Mouse (Mus musculus) liver, embryonic 12.5 days (tissue): ENCODE data around the gene Bap1. TPM values are rescaled to one million over a fixed set of nuclear protein-coding genes. Genes with fewer than 3 reads are reported as not detected.

Experiments used
- ATAC-seq: fragments of 200-750 bp; cut with Nextera tagmentation; 2 replicates; pipeline ENCODE4 v1.8.0; 2017; ENCODE audit warnings: moderate number of reproducible peaks, mild to moderate bottlenecking, moderate library complexity
- H3K27ac ChIP-seq: fragments of 300-500 bp; sonication (generic); 2 replicates; pipeline ENCODE4 v1.5.1; 2016; ENCODE audit warnings: mild to moderate bottlenecking
- H3K27me3 ChIP-seq: fragments of 300-500 bp; sonication (generic); replicated peaks from 2 replicates; pipeline ENCODE4 v1.6.1; 2016; ENCODE audit warnings: mild to moderate bottlenecking, moderate library complexity
- H3K36me3 ChIP-seq: fragments of 300-500 bp; sonication (generic); 2 replicates; pipeline ENCODE4 v1.6.1; 2016; ENCODE audit warnings: mild to moderate bottlenecking, moderate library complexity
- H3K4me1 ChIP-seq: fragments of 300-500 bp; sonication (generic); 2 replicates; pipeline ENCODE4 v1.6.1; 2016
- H3K4me2 ChIP-seq: fragments of 300-500 bp; sonication (generic); 2 replicates; pipeline ENCODE4 v1.6.1; 2016; ENCODE audit warnings: mild to moderate bottlenecking, moderate library complexity
- H3K4me3 ChIP-seq: fragments of 300-500 bp; sonication (generic); 2 replicates; pipeline ENCODE4 v1.5.1; 2016; ENCODE audit warnings: mild to moderate bottlenecking, moderate library complexity
- H3K9ac ChIP-seq: fragments of 300-500 bp; sonication (generic); 2 replicates; pipeline ENCODE4 v1.6.1; 2016; ENCODE audit warnings: mild to moderate bottlenecking, moderate library complexity
- H3K9me3 ChIP-seq: fragments of 300-500 bp; sonication (generic); replicated peaks from 2 replicates; pipeline ENCODE4 v1.6.1; 2016; ENCODE audit warnings: mild to moderate bottlenecking, moderate library complexity
- WGBS: fragments of 180-500 bp; shearing (Covaris S2); methylation state at CpG from one replicate; pipeline ENCODE4 v1.1.7; 2016; ENCODE audit not compliant: insufficient replicate concordance; 5-methylcytosine and 5-hydroxymethylcytosine counted together
- polyA plus RNA-seq: library from polyadenylated mRNA; unstranded; fragments of >200 nt; fragmentation: Nextera tagmentation; extraction: Ambion mirVana; gene quantifications from 2 replicates; pipeline ENCODE4 v1.2.1, GENCODE M21; 2016

The Bap1 gene
- polyA plus RNA-seq, 1 experiment from 2014 or later = 54.4 TPM

DNA sequence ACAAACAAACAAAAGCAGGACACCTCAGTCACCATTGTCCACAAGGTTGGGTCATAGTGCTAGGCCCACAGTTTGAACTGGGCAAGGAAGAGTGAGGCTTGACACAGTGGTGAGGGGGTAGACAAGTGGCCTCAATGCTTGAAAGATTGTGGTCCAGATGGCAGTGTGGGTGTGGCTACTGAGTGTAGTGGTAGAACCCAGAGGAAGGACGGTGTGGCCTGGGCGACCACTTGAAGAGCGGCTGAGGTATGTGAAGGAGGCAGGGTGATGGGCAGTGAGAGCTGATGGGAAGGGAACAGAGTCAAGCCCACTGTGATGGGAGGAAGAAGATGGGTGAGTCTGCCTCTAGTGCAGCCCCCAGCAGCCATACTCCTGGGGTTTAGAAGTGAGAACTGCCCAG is 36.6 kb upstream of the Bap1 start:
- H3K4me2 ChIP-seq = no peak overlapping the region

DNA sequence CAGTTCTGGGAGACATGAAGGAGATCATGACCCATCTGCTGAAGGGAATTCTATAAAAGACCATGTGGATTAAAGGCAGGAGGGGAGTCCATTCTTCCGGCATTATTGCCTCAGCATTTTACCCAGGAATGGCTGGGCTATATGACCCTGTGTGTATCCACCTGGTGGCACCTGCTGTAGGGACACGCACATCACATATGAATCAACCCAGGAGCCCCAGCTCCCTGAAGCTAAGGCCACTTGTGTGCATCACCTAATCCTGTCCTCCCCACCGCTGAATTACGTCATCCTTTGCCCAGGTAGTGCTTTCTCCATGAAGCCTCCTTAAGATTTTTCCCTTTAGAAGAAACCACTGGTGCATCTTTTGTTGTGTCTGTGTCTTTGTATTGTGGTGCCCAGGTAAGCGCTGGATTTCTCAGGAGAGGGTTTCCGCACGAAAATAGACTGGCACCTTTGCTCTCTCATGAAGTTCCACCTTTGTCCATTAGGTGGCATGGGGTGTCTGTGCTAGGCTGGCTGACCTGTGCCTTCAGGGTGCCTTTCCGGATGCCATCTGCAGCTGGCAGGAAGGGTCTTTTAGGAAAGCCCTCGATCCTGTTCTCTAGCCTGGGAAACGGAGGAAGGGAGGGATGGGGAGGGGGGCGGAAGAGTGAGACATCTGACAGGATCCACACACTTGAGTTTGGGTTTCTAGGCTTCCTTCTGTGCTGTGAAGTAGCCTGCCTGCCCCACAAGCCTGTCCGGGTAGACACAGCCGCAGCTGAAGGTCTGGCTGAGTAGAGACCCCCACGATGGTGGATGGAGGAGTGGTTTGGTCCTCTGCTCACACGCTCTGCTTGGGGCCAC is 35.9 kb upstream of the Bap1 start:
- Histone ChIP-seq H3K27ac (0 out of 2 replicates have a peak overlapping the region, but pooled peaks have one; percentile 3), H3K4me3 (no peak overlapping the region), H3K27me3 (peaks cover 25% of the 10 kb centered on the region), H3K4me1 (peaks cover 52% of the 10 kb centered on the region), H3K9me3 (no peaks in the 10 kb centered on the region), H3K4me2 (no peak overlapping the region), H3K9ac (no peak overlapping the region), H3K36me3 (no peaks in the 10 kb centered on the region)
- WGBS = 32% methylated on average over 15 of the region's 15 CpGs
- peak; percentile 27; the same call in 1 of the 2 replicates for ATAC-seq

More for the DNA sequence above, 36.6 kb upstream of the Bap1 start:
- Histone ChIP-seq H3K27ac (no peak overlapping the region), H3K9me3 (no peaks in the 10 kb centered on the region), H3K27me3 (peaks cover 24% of the 10 kb centered on the region), H3K9ac (no peak overlapping the region), H3K4me3 (no peak overlapping the region), H3K36me3 (no peaks in the 10 kb centered on the region), H3K4me1 (peaks cover 52% of the 10 kb centered on the region)
- WGBS = 42% methylated on average over 3 of the region's 3 CpGs
- no peak for ATAC-seq

DNA sequence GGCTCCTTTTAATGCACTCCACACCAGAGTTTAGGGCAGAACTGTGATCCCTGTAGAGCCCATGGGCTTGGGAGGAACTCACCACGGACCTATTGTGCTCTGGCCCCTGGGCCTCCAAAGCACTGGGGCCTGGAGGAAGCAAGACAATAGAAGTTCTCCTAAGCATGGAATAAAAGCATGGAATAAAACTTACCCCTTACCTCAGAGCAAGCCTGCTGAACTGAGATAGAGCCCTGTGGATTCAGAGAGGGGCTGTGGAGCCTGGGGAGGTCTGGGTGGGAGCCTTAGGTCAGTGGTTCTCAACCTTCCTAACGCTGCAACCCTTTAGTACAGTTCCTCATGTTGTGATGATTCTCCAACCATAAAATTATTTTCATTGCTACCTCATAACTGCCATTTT is 34.4 kb upstream of the Bap1 start, which contains the start of gene Nisch:
Gene Nisch (minus strand): TSS at position 101 of the 400 bp plus-strand sequence.
- 47% methylated on average over 2 of the region's 2 CpGs for WGBS
- H3K4me3 ChIP-seq = no peak within 1 kb of the TSS
- no peaks in the 10 kb centered on the region for H3K36me3 ChIP-seq
- peaks cover 43% of the 10 kb centered on the region for H3K4me1 ChIP-seq
- no peaks in the 10 kb centered on the region for H3K9me3 ChIP-seq
- 0 out of 2 replicates have a peak within 1 kb of the TSS, but pooled peaks have one; percentile 3 for H3K27ac ChIP-seq
- no peak for ATAC-seq
- peaks cover 36% of the 10 kb centered on the region for H3K27me3 ChIP-seq
- peak within 1 kb of the TSS; percentile 22; the same call in 1 of the 2 replicates for H3K9ac ChIP-seq
- peak within 1 kb of the TSS; percentile 26 for H3K4me2 ChIP-seq

DNA sequence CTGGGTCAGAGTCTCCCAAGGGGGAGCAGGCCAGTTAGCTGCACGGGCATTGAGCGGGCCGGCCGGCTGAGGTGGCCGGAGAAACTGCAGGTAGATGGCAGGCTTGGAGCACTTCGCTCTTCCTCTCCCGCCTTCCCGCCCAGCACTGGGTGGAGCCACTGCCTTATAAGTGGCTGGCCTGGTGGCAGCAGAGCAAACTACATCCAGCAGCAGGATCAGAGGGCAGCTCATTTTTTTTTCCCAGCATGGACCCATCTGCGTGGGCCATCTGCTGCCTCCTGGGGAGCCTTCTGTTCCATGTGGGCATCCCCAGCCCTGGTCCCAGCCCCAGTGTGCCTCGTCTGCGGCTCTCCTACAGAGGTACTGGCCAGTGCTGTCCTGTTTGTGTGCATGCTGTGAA is 33.6 kb upstream of the Bap1 start, which contains the start of gene Sema3g:
Gene Sema3g (plus strand): TSS at position 195 of the 400 bp plus-strand sequence.
- peaks cover 36% of the 10 kb centered on the region for H3K4me1 ChIP-seq
- H3K27ac ChIP-seq = no peak within 1 kb of the TSS
- H3K9me3 ChIP-seq = no peaks in the 10 kb centered on the region
- peaks cover 37% of the 10 kb centered on the region for H3K27me3 ChIP-seq
- H3K4me3 ChIP-seq = no peak within 1 kb of the TSS
- no peaks in the 10 kb centered on the region for H3K36me3 ChIP-seq
- WGBS = 15% methylated on average over 11 of the region's 11 CpGs
- peak within 1 kb of the TSS; percentile 22; the same call in 1 of the 2 replicates for H3K9ac ChIP-seq
- peak within 1 kb of the TSS; percentile 26 for H3K4me2 ChIP-seq
- ATAC-seq = peak; percentile 53

DNA sequence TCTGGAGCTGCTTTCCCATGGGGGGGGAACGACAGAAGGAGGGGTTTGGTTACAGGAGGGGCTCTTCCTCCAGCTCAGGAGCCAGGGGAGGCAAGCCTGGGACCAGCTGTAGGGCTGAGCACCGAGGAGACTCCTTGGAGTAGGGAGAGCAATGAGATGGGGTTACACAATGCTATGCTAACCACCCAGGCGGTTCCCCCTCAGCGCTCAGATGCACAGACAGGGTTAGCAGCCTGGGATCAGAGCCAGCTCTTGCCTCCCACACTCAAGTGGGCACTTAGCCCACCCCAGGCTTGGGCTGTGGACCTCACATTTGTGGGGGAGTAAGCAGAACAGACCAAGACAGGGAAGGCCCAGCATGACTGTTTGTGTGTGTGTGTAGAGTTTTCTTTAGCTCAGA is 24.3 kb upstream of the Bap1 start:
- Histone ChIP-seq H3K36me3 (no peaks in the 10 kb centered on the region), H3K9ac (no peak overlapping the region), H3K27me3 (peaks cover 29% of the 10 kb centered on the region), H3K4me3 (no peak overlapping the region), H3K4me2 (no peak overlapping the region), H3K9me3 (no peaks in the 10 kb centered on the region), H3K27ac (no peak overlapping the region; the same call in 1 of the 2 replicates), H3K4me1 (peaks cover 9% of the 10 kb centered on the region; the same call in 1 of the 2 replicates)
- no peak for ATAC-seq
- WGBS = 69% methylated on average over 4 of the region's 4 CpGs

DNA sequence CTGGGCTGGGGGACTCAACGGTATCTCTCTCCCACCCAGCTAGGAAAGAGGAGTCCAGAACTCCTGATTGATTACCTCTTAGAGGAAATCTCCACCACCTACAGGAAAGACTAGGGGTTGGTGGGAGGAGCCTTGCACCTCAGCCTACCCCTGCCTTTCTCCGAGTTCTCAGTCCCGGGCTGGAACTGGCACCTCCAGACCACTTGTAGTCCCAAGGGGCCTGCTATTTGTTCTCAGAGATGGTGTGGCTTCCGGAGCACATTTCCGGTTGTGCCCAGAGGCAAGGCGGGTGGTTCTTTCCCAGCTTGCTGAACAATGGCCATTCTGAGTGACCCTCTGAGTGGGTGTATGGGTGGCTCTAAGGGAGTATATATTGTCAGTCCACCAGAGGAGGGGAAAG is 23.0 kb upstream of the Bap1 start:
- Histone ChIP-seq H3K9ac (no peak overlapping the region), H3K4me2 (no peak overlapping the region), H3K4me3 (no peak overlapping the region), H3K9me3 (no peaks in the 10 kb centered on the region), H3K27ac (no peak overlapping the region; the same call in 1 of the 2 replicates), H3K36me3 (no peaks in the 10 kb centered on the region), H3K27me3 (peaks cover 40% of the 10 kb centered on the region), H3K4me1 (peaks cover 17% of the 10 kb centered on the region; the same call in 1 of the 2 replicates)
- ATAC-seq = no peak
- WGBS = 28% methylated on average over 6 of the region's 6 CpGs

DNA sequence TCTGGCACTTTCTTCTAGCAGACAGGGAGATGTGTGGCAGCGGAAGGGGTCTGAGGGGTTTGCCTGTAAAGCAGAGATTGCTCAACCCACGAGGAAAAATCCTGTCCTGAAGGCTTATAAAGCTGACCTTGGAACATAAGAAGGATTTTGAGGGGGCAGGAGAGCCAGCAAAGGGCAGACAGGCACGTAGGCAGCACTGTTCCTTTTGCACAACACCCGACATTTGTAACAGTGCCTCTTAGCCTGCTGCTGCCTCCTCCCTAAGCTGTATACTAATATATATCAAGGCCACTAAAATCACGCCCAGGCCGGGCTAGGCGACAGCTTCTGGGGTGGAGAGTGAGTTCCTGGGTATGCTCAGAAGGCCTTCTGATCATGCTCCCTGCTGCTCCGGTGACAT is 20.8 kb upstream of the Bap1 start:
- ATAC-seq = no peak
- no peaks in the 10 kb centered on the region for H3K36me3 ChIP-seq
- peaks cover 23% of the 10 kb centered on the region; the same call in 1 of the 2 replicates for H3K4me1 ChIP-seq
- 60% methylated on average over 8 of the region's 8 CpGs for WGBS
- no peak overlapping the region for H3K9ac ChIP-seq
- H3K9me3 ChIP-seq = no peaks in the 10 kb centered on the region
- H3K4me2 ChIP-seq = no peak overlapping the region
- peaks cover 47% of the 10 kb centered on the region; the same call in 1 of the 2 replicates for H3K27me3 ChIP-seq
- no peak overlapping the region for H3K4me3 ChIP-seq
- H3K27ac ChIP-seq = no peak overlapping the region

DNA sequence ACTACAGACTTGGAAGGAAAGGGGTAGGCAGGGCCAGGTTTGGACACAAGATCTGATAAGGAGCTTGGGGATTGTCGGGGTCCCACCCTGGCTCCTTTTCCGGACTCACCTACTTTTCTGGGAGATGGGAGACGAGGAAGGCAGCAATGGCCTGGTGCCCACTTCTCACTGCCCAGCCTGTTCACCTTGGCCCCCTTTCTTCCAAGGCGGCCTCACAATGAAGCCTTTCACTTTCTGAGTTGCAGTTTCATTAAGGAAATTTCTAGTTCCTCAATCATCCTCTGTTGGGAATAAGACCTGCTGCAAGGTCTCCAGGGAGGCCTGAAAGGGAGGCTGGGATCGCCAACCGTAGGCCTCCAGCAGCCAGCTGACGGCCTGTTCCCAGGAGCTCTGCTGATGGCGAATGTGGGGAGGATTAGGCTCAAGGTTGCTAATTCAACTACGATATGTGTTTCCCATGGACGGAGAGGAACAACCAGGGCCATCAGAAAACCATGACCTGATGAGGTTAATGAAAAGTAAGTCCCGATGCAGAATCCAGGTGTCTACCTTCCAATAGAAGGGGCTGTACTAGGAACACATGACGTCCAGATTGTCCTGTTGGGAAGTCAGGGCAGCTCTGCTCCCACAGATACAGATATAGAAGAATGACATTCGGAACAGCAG is 18.7 kb upstream of the Bap1 start:
- Histone ChIP-seq H3K27me3 (peaks cover 47% of the 10 kb centered on the region; the same call in 1 of the 2 replicates), H3K27ac (no peak overlapping the region), H3K9me3 (no peaks in the 10 kb centered on the region), H3K9ac (no peak overlapping the region), H3K36me3 (no peaks in the 10 kb centered on the region), H3K4me3 (no peak overlapping the region), H3K4me1 (peaks cover 23% of the 10 kb centered on the region; the same call in 1 of the 2 replicates), H3K4me2 (no peak overlapping the region)
- no peak for ATAC-seq
- 67% methylated on average over 13 of the region's 13 CpGs for WGBS

DNA sequence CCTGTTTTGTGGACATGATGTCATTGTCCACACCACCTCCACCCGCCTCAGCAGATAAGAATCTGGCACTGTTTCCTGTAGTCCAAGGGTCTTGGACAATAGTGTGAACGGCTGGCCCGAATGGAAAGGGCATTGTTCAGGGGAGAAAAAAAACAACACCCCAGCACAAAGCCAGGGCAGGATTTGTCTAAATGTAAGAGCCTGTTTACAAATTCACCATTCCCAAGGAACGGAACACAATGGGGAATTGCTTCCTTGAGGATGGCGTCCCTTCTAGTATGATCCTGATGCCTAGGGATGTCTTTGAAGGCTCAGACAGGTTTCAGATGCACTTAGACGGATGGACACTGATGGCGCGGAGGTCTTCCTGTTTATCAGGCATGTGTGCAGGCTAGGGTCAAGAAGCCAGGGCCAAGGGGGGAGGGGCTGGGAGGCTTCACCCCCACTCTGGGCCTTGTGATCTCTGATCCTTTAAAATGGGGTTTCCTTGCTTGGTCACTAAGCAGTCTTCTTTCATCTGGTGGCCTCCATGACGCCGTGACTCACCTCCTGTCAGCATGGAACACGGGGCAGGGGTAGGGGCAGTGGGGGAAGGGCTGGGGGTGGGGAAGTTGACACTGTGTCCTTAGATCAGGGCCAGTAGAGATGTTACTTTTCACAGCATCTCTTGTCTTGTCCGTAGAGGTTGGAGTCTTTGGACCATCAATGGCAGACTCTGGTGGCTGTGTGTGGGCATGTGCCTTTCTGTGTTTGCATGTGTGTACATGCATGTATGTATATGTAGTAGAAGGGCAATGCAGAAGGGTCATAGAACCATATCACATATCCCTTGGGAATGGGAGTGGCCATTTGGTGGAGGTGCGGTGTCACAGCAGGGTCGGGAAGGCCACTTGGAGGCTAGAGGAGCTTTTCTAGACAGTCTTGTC is 17.9 kb upstream of the Bap1 start:
- WGBS = 58% methylated on average over 14 of the region's 14 CpGs
- no peak overlapping the region for H3K4me3 ChIP-seq
- peak; percentile 31; the same call in 1 of the 2 replicates for ATAC-seq

DNA sequence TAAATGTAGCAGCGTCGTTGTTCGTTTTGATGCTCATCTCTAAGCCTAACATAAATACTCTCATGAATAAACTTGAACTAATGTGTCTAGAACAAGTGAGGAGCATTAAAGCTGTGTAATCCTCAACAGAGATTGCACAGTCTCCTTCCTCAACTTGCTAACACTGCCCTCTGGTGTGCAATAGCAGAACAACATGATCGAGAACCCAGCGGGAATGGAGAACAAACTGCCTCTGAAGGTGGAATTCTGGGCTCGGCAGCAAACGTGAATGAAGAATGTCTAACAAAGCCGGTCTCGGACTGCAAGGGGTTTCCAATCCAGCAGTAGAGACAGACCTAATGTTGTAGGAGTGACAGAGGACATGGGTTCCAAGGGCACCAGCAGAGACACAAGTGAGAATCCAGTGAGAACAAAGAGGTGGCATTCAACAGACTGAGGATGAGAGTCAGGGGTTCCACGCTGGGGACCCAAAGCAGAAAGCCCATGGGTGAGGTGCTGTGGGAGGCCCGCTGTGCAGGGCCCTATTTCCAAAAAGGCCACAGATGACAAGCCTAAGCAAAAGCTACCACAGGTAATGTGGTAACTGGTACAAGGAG is 17.2 kb upstream of the Bap1 start:
- ATAC-seq = 0 out of 2 replicates have a peak, but pooled peaks have one; percentile 10
- WGBS = 9% methylated on average over 11 of the region's 11 CpGs
- Histone ChIP-seq H3K27me3 (peaks cover 43% of the 10 kb centered on the region; the same call in 1 of the 2 replicates), H3K9ac (no peak overlapping the region), H3K4me3 (no peak overlapping the region), H3K27ac (no peak overlapping the region), H3K9me3 (no peaks in the 10 kb centered on the region), H3K4me1 (peaks cover 15% of the 10 kb centered on the region; the same call in 1 of the 2 replicates), H3K4me2 (no peak overlapping the region), H3K36me3 (no peaks in the 10 kb centered on the region)

More for the DNA sequence above, 17.9 kb upstream of the Bap1 start:
- H3K36me3 ChIP-seq = no peaks in the 10 kb centered on the region
- H3K27me3 ChIP-seq = peaks cover 43% of the 10 kb centered on the region; the same call in 1 of the 2 replicates
- no peak overlapping the region for H3K27ac ChIP-seq
- peaks cover 22% of the 10 kb centered on the region; the same call in 1 of the 2 replicates for H3K4me1 ChIP-seq
- H3K9me3 ChIP-seq = no peaks in the 10 kb centered on the region
- H3K4me2 ChIP-seq = no peak overlapping the region
- H3K9ac ChIP-seq = no peak overlapping the region
